Mouse (Mus musculus) forebrain, embryonic 11.5 days (tissue): Measurements from ENCODE around the gene Tex44. TPM values are rescaled to one million over a fixed set of nuclear protein-coding genes. Genes with fewer than 3 reads are reported as not detected.

ENCODE experiments used
- ATAC-seq: fragments of 200-750 bp; cut with Nextera tagmentation; replicated peaks from 2 replicates; pipeline ENCODE4 v1.8.0; 2017; ENCODE audit warnings: moderate TSS enrichment; ENCODE audit not compliant: low FRiP score
- DNase-seq: peaks from one replicate; pipeline ENCODE4 v3.0.0-alpha.2; 2017; ENCODE audit warnings: low spot score
- H3K27ac ChIP-seq: fragments of 300-500 bp; sonication (generic); 2 replicates; pipeline ENCODE4 v1.5.1; 2014; ENCODE audit warnings: low read depth, low read length
- H3K27me3 ChIP-seq: fragments of 300-500 bp; sonication (generic); 2 replicates; pipeline ENCODE4 v1.6.1; 2014; ENCODE audit warnings: mild to moderate bottlenecking, low read length, mixed read lengths; ENCODE audit not compliant: control insufficient read depth, insufficient read depth
- H3K36me3 ChIP-seq: fragments of 300-500 bp; sonication (generic); 2 replicates; pipeline ENCODE4 v1.6.1; 2014; ENCODE audit warnings: mild to moderate bottlenecking, low read length, moderate library complexity, mixed read lengths; ENCODE audit not compliant: control insufficient read depth, insufficient read depth
- H3K4me1 ChIP-seq: fragments of 300-500 bp; sonication (generic); replicated peaks from 2 replicates; pipeline ENCODE4 v1.6.1; 2014; ENCODE audit warnings: low read length, mixed read lengths; ENCODE audit not compliant: control insufficient read depth, insufficient read depth
- H3K4me2 ChIP-seq: fragments of 300-500 bp; sonication (generic); 2 replicates; pipeline ENCODE4 v1.6.1; 2014; ENCODE audit warnings: low read depth, mild to moderate bottlenecking, low read length, moderate library complexity, mixed read lengths; ENCODE audit not compliant: severe bottlenecking
- H3K4me3 ChIP-seq: fragments of 300-500 bp; sonication (generic); 2 replicates; pipeline ENCODE4 v1.5.1; 2014; ENCODE audit warnings: low read depth, low read length
- H3K9ac ChIP-seq: fragments of 300-500 bp; sonication (generic); 2 replicates; pipeline ENCODE4 v1.6.1; 2014; ENCODE audit warnings: low read length
- H3K9me3 ChIP-seq: fragments of 300-500 bp; sonication (generic); 2 replicates; pipeline ENCODE4 v1.6.1; 2016; ENCODE audit warnings: low read length, mixed read lengths; ENCODE audit not compliant: control insufficient read depth
- WGBS: fragments of 180-500 bp; shearing (Covaris S2); extraction: QIAGEN DNeasy Blood & Tissue Kit; methylation state at CpG from one replicate; pipeline ENCODE4 v1.1.7; 2014; 5-methylcytosine and 5-hydroxymethylcytosine counted together
- polyA plus RNA-seq: library from polyadenylated mRNA; unstranded; fragments of >200 nt; fragmentation: Nextera tagmentation; extraction: Ambion mirVana; gene quantifications from 2 replicates; pipeline ENCODE4 v1.2.1, GENCODE M21; 2014

The Tex44 gene
- polyA plus RNA-seq, 1 experiment from 2014 or later: not detected

DNA sequence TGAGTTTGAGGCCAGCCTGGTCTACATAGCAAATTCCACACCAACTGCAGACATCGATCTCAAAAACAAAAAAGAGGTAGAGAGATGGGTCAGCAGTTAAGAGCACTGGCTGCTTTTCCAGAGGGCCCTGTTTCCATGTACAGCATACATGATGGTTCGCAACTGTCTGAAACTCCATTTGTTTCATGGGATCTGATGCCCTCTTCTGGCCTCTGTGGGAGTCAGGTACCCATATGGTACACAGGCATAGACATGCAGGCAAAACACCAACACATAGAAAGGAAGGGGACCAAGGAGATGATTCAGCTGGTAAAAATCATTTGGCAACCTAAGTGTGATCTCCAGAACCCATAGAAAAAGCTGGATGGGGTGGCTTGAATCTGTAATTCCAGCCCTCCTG lies 12.4 kb downstream of the Tex44 start:
- Histone ChIP-seq H3K9me3 (no peaks in the 10 kb centered on the region), H3K27me3 (no peaks in the 10 kb centered on the region), H3K4me2 (no peak overlapping the region), H3K36me3 (no peaks in the 10 kb centered on the region), H3K4me3 (no peak overlapping the region), H3K27ac (no peak overlapping the region), H3K4me1 (peaks cover 44% of the 10 kb centered on the region), H3K9ac (no peak overlapping the region)
- 77% methylated on average over 2 of the region's 2 CpGs for WGBS
- no peak for ATAC-seq
- no peak for DNase-seq

DNA sequence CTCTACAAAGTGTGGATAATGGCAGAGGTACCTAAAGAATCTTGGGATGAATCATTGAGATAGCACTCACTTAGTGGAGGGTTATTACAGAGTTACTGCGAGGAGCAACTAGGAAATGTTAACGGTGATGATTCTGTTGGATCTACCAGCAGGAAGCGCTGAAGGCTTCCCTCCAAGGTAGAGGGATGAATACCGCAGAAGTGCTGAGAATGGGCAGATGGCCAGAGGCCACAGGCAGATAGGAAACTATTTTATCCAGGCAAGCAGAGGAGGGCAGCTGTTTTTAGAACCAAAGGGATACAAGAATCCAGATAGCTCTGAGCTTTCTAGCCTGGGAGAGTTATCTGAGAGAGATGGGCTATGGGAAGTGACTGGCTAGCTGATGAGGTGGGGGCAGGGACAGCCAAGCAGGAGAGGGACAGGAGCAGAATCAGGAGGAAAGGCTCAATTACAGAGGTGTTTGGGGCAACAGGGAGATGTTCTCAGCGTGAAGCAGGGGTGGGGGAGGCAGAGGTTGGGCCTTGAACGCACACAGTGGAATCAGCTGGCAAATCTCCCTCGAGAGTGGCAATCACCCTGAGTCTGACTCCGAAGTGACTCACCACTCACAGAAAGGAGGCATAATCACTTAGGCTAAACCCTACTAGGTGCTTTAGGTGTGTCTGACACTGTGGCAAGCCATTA lies 13.5 kb downstream of the Tex44 start:
- Histone ChIP-seq H3K4me2 (no peak overlapping the region), H3K27ac (no peak overlapping the region), H3K9ac (peak overlapping the region; percentile 99; the same call in 1 of the 2 replicates), H3K27me3 (no peaks in the 10 kb centered on the region), H3K9me3 (no peaks in the 10 kb centered on the region), H3K4me3 (no peak overlapping the region), H3K36me3 (no peaks in the 10 kb centered on the region), H3K4me1 (peaks cover 41% of the 10 kb centered on the region)
- ATAC-seq (no peak), DNase-seq (no peak)
- 29% methylated on average over 8 of the region's 8 CpGs for WGBS

DNA sequence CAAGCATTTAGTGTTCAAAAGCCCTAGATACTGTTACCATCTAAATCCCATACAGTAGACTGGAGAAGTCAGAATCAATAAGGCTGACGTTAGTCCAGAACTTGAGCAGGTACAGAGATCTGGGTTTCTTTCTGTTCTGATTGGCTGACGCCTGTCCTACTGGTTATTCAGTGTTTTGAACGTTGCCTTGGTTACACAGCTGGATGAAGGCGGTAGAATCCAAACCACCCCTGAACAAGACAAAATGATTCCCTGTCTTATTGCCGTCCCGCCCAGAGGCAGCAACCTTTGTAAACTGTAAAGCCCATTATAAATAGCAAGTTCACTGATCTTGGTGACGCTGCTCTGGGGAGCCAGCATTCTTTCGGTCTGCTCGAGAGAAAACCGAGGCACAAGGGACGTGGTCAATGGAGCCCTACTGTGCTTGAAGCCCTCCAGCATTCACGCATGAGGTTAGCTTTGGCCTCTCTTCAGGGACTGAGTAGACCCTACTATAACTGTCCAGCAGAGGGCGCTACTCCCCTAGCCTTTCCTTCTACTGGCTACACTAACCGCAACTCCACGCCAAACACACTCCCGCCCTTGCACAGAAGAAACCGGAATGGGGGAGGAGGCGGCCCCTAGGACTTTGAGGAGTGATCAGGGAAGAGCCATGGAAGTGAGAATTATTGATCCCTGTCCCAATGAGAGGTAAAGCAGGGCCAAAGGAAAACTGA lies 14.2 kb downstream of the Tex44 start:
- 3% methylated on average over 18 of the region's 18 CpGs for WGBS
- Histone ChIP-seq H3K4me2 (peak overlapping the region; percentile 91), H3K27me3 (no peaks in the 10 kb centered on the region), H3K27ac (peak overlapping the region; percentile 99), H3K36me3 (no peaks in the 10 kb centered on the region), H3K9ac (peak overlapping the region; percentile 99), H3K4me3 (peak overlapping the region; percentile 8), H3K4me1 (peaks cover 34% of the 10 kb centered on the region), H3K9me3 (no peaks in the 10 kb centered on the region)
- peak; percentile 81 for ATAC-seq
- peak; percentile 95 for DNase-seq

DNA sequence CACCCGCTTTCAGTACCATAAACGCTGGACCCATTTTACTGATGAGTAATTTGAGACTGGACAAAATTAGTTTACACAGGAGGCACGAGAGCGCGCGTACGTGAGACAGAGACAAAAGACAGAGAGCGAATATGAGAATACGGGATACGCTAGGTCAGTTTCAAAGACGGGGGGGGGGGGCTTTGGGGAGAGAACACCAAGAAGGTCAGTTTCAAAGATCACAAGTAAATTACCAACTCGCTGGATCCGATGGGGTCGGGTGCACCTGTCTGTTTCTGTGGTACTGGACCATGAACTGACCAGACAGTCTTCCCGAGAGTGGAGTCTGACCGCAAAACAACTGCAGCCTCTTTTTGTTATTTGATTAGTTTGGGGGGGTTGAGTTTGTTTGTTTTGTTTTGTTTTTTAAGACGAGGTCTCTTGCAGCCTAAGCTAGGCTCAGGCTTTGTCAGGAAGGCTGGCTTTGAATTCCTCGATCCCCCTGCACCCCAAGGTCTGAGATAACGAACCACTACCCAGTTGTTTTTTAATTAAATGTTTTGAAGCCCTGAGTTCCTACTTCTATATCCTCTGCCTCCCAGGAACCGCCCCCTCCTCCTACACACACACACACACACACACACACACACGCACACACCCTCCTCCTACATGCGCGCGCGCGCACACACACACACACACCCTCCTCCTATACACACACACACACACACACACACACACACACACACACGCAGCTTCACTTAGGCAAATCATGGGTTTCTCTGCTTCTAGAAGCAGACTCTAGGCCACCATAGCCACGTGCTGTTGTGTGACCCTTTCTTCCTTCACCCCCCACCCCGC lies 15.0 kb downstream of the Tex44 start:
- ATAC-seq (peak; percentile 51), DNase-seq (peak; percentile 90)
- Histone ChIP-seq H3K9me3 (no peaks in the 10 kb centered on the region), H3K4me3 (peak overlapping the region; percentile 45), H3K27me3 (no peaks in the 10 kb centered on the region), H3K27ac (peak overlapping the region; percentile 99), H3K9ac (peak overlapping the region; percentile 99), H3K4me1 (peaks cover 29% of the 10 kb centered on the region), H3K4me2 (peak overlapping the region; percentile 91), H3K36me3 (no peaks in the 10 kb centered on the region)
- 1% methylated on average over 29 of the region's 29 CpGs for WGBS

DNA sequence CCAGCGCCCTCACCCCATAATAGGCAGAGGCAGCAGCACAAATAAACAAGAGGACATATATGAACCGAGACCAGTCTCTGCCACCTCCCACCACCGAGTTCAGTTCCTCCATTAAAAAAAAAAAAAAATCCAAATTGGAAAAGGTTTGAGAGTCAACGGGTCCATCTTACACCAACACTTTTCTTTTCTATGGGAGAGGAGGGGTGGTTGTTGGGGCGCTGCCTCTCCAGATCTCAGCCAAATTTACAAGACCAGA lies 15.5 kb downstream of the Tex44 start:
- Histone ChIP-seq H3K27ac (peak overlapping the region; percentile 99), H3K9ac (peak overlapping the region; percentile 99), H3K4me1 (peaks cover 29% of the 10 kb centered on the region), H3K4me2 (peak overlapping the region; percentile 91), H3K4me3 (peak overlapping the region; percentile 45), H3K36me3 (no peaks in the 10 kb centered on the region), H3K27me3 (no peaks in the 10 kb centered on the region), H3K9me3 (no peaks in the 10 kb centered on the region)
- 0% methylated on average over 5 of the region's 5 CpGs for WGBS
- no peak for DNase-seq
- ATAC-seq: no peak; the same call in 1 of the 2 replicates

DNA sequence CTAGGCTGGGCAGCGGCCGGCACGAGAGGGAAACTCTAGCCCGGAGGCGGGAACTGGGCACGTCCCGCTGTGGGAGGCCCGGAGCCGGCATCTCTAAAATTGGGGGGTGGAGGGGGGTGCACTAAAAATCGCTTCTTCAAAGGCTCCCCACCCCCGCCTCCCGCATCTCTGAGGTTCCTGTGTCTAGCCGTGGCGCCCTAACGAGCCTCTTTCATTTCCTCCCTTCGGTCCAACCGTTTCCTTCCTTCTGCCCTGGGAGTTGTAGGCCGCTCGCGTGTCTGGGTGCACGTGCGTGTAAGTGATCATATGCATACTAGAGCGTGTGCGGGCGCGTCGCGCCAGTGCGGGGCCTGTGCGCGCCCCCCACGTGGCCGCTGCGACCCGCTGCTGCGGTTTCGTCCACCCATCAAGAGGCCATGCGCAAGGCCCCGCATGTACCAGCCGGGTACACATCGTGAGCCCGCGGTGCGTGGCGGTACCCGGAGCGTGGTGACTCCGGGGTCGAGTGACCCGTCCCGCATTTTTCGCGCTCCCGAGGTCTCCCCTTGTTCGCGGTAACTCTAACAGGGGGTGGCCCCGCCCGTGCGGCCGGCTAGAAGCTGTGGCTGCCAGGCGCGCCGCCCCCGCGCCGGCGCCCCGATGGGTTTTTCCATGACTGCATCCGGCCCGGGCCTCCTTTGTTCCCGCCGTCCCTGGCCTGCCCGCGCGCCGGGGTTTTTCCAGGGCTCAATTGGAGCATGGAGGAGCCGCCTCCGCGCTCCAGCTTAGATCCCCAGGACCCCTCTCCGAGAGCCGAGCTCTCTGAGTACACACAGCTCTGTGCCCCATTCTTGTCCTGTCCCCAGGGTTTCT lies 16.1 kb downstream of the Tex44 start:
- peak; percentile 72 for ATAC-seq
- peaks cover 27% of the 10 kb centered on the region for H3K4me1 ChIP-seq

DNA sequence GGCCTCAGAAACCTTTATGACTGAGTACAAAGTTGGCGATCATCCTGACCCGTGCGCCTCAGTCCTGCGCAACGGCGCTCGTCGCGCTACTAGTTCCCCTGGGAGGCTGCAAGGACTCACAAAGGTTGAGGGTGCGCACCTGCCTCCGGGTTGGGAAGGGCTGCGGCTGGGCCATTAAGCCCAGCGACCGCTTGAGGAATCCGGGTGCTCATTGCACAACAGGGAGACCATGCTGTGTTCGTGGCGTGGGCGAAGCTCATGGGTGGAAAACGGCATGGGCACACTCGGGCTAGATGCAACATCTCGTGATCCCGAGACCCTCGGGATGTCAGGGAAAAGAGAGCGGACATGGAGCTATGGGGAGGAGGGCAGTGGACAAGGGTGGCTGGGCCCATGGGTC lies 16.7 kb downstream of the Tex44 start:
- DNase-seq: no peak
- ATAC-seq: peak; percentile 1; the same call in 1 of the 2 replicates
- H3K9me3 ChIP-seq: no peaks in the 10 kb centered on the region
- H3K27ac ChIP-seq: peak overlapping the region; percentile 99
- H3K4me1 ChIP-seq: peaks cover 27% of the 10 kb centered on the region
- no peaks in the 10 kb centered on the region for H3K27me3 ChIP-seq
- H3K36me3 ChIP-seq: no peaks in the 10 kb centered on the region
- peak overlapping the region; percentile 45 for H3K4me3 ChIP-seq
- 2% methylated on average over 24 of the region's 24 CpGs for WGBS
- H3K9ac ChIP-seq: peak overlapping the region; percentile 99
- H3K4me2 ChIP-seq: peak overlapping the region; percentile 91

More for the DNA sequence above, 16.1 kb downstream of the Tex44 start:
- Histone ChIP-seq H3K27ac (peak overlapping the region; percentile 99), H3K4me3 (peak overlapping the region; percentile 45), H3K9me3 (no peaks in the 10 kb centered on the region), H3K9ac (peak overlapping the region; percentile 99), H3K36me3 (no peaks in the 10 kb centered on the region), H3K27me3 (no peaks in the 10 kb centered on the region), H3K4me2 (peak overlapping the region; percentile 91)
- under 1% methylated on average over 81 of the region's 81 CpGs for WGBS
- peak; percentile 94 for DNase-seq
